In the genomic region with DNA sequence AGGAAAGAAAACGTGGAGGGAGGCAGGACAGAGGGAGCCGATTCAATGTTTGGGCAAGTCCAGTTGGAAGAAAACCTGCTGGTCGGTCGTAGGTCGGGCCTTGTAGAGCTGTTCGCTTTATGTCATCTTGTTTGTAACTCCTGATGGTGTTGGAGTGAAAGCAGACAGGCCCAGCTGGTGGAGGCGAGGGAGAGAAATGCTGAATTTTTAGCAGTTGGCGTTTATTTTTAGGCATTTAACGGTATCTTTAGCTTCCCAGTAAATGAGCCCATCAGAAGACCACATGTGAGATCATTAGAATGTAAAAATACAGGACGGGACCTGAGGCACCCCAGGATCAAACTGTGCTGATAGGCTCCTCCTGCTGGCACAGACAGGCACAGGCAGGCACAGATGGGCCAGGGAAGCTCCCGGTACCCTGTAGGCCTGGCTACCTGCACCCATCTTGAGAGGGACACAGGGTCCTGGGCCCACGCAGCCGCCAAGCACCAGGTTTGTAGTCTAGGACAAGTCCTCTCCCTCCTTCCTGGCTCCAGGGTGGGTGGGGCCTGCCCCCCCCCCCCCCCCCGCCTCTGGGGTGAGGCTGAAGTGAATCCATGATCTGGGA, we compare ENCODE assay signal across 17 mouse cellular contexts. TPM values are rescaled to one million over a fixed set of nuclear protein-coding genes. Genes with fewer than 3 reads are reported as not detected.
DNase-seq lines count a peak whose midpoint lies in the region; ATAC-seq and TF ChIP-seq lines count a peak whose summit lies in the region.
"Had no signal": no experiment of that assay in that cellular context is flagged by ENCODE, and none has a peak within 500 bp of the region (broad histone marks: within the 10 kb centered on the region; RNA-seq: fewer than 3 reads in every experiment).

No protein-coding gene starts in this region.

- DNase-seq in embryonic facial prominence, embryonic 11.5 days (ENCODE audit: low spot score), result no peak
- no peak for DNase-seq in embryonic facial prominence, embryonic 10.5 days (ENCODE audit: low spot score)
- peak; percentile 36 for DNase-seq in layer of hippocampus, adult 11-12 months (ENCODE audit: low spot score)
- DNase-seq in layer of hippocampus, postnatal 10 days (ENCODE audit: low spot score in 2 of 2), result no peak
- DNase-seq in midbrain, postnatal 0 days (ENCODE audit: low spot score), result no peak
- DNase-seq in midbrain, embryonic 14.5 days, result no peak
- DNase-seq in right cerebral cortex, postnatal 4 days, result peak; percentile 36
- no peak for DNase-seq in gastrocnemius, postnatal 36 days
- DNase-seq: cerebellum, adult 2 months; gastrocnemius, postnatal 10 days; heart, postnatal 4 days; kidney, adult 8-10 months; kidney, postnatal 4 days; lung, adult 18-20 months; thymus, postnatal 36 days had no signal

- WGBS in embryonic facial prominence, embryonic 11.5 days, result 67% methylated on average over 14 of the region's 14 CpGs
- 67% methylated on average over 14 of the region's 14 CpGs for WGBS in embryonic facial prominence, embryonic 10.5 days
- WGBS in midbrain, postnatal 0 days, result 71% methylated on average over 13 of the region's 14 CpGs
- 76% methylated on average over 13 of the region's 14 CpGs for WGBS in midbrain, embryonic 14.5 days

- 0 out of 2 replicates have a peak, but pooled peaks have one; percentile 34 for ATAC-seq in embryonic facial prominence, embryonic 11.5 days (replicated peaks; ENCODE audit: insufficient number of reproducible peaks, low FRiP score, low TSS enrichment, low read depth)
- ATAC-seq in midbrain, postnatal 0 days (ENCODE audit: low FRiP score), result no peak
- no peak for ATAC-seq in midbrain, embryonic 14.5 days (ENCODE audit: low FRiP score, low TSS enrichment)

- no peaks in the 10 kb centered on the region for H3K4me1 ChIP-seq in embryonic facial prominence, embryonic 11.5 days (ENCODE audit: control insufficient read depth, insufficient read depth, low read length)
- no peaks in the 10 kb centered on the region for H3K4me1 ChIP-seq in embryonic facial prominence, embryonic 10.5 days
- no peaks in the 10 kb centered on the region for H3K4me1 ChIP-seq in midbrain, postnatal 0 days (ENCODE audit: insufficient read depth, low read length)
- H3K4me1 ChIP-seq in midbrain, embryonic 14.5 days (ENCODE audit: control insufficient read depth, insufficient read depth, low read length), result no peaks in the 10 kb centered on the region
- H3K4me1 ChIP-seq: heart, embryonic 12.5 days had no signal

- H3K27ac ChIP-seq in embryonic facial prominence, embryonic 11.5 days (replicated peaks; ENCODE audit: low read depth, low read length), result no peak overlapping the region
- H3K27ac ChIP-seq in embryonic facial prominence, embryonic 10.5 days (replicated peaks), result no peak overlapping the region
- H3K27ac ChIP-seq in midbrain, postnatal 0 days (ENCODE audit: low read depth, low read length), result no peak overlapping the region
- H3K27ac ChIP-seq in midbrain, embryonic 14.5 days (replicated peaks; ENCODE audit: low read depth, low read length), result no peak overlapping the region

- intact Hi-C loops in gastrocnemius, postnatal 36 days (cut with DNase I), result no loop called here

- no peak overlapping the region for H3K4me3 ChIP-seq in embryonic facial prominence, embryonic 11.5 days (ENCODE audit: low read depth, low read length)
- no peak overlapping the region for H3K4me3 ChIP-seq in embryonic facial prominence, embryonic 10.5 days
- H3K4me3 ChIP-seq in midbrain, postnatal 0 days (ENCODE audit: low read depth, low read length), result no peak overlapping the region
- no peak overlapping the region for H3K4me3 ChIP-seq in midbrain, embryonic 14.5 days (replicated peaks; ENCODE audit: low read depth, low read length)
- H3K4me3 ChIP-seq: erythroblast, embryonic 14.5 days; heart, embryonic 12.5 days had no signal

- peak; percentile 12; the same call in 1 of the 2 replicates for TF ChIP-seq CTCF in midbrain, postnatal 0 days (IDR thresholded peaks at IDR 0.05)

- H3K9me3 ChIP-seq in embryonic facial prominence, embryonic 11.5 days (replicated peaks; ENCODE audit: control insufficient read depth, low read length), result no peaks in the 10 kb centered on the region
- 0 out of 2 replicates have a peak, but pooled peaks cover 3% of the 10 kb centered on the region for H3K9me3 ChIP-seq in embryonic facial prominence, embryonic 10.5 days
- no peaks in the 10 kb centered on the region for H3K9me3 ChIP-seq in midbrain, postnatal 0 days (ENCODE audit: low read length)
- H3K9me3 ChIP-seq in midbrain, embryonic 14.5 days (ENCODE audit: control insufficient read depth, low read length), result no peaks in the 10 kb centered on the region

- H3K4me2 ChIP-seq in embryonic facial prominence, embryonic 11.5 days (ENCODE audit: low read depth, low read length), result no peak overlapping the region
- H3K4me2 ChIP-seq in midbrain, postnatal 0 days (ENCODE audit: low read depth, low read length, poor library complexity, severe bottlenecking), result no peak overlapping the region
- no peak overlapping the region for H3K4me2 ChIP-seq in midbrain, embryonic 14.5 days (ENCODE audit: low read length)
- H3K4me2 ChIP-seq: heart, embryonic 12.5 days had no signal

- no peak overlapping the region for H3K9ac ChIP-seq in embryonic facial prominence, embryonic 11.5 days (replicated peaks; ENCODE audit: low read length)
- H3K9ac ChIP-seq in midbrain, postnatal 0 days (replicated peaks; ENCODE audit: low read length, poor library complexity, severe bottlenecking), result no peak overlapping the region
- H3K9ac ChIP-seq in midbrain, embryonic 14.5 days (replicated peaks; ENCODE audit: low read length), result no peak overlapping the region
- H3K9ac ChIP-seq: heart, embryonic 12.5 days had no signal

- no peaks in the 10 kb centered on the region for H3K36me3 ChIP-seq in embryonic facial prominence, embryonic 11.5 days (replicated peaks; ENCODE audit: control insufficient read depth, insufficient read depth, low read depth, low read length)
- no peaks in the 10 kb centered on the region for H3K36me3 ChIP-seq in embryonic facial prominence, embryonic 10.5 days (replicated peaks)
- no peaks in the 10 kb centered on the region for H3K36me3 ChIP-seq in midbrain, postnatal 0 days (ENCODE audit: insufficient read depth, low read length)
- no peaks in the 10 kb centered on the region for H3K36me3 ChIP-seq in midbrain, embryonic 14.5 days (ENCODE audit: control insufficient read depth, insufficient read depth, low read length)
- H3K36me3 ChIP-seq: heart, embryonic 12.5 days had no signal

- no peaks in the 10 kb centered on the region for H3K27me3 ChIP-seq in embryonic facial prominence, embryonic 11.5 days (ENCODE audit: control insufficient read depth, insufficient read depth, low read length)
- no peaks in the 10 kb centered on the region for H3K27me3 ChIP-seq in embryonic facial prominence, embryonic 10.5 days (replicated peaks; ENCODE audit: low read depth, poor library complexity, severe bottlenecking)
- no peaks in the 10 kb centered on the region for H3K27me3 ChIP-seq in midbrain, postnatal 0 days (ENCODE audit: insufficient read depth, low read length)
- H3K27me3 ChIP-seq in midbrain, embryonic 14.5 days (ENCODE audit: control insufficient read depth, insufficient read depth, low read length), result no peaks in the 10 kb centered on the region
- H3K27me3 ChIP-seq: heart, embryonic 12.5 days had no signal

RNA-seq across cellular contexts. Expression of a gene that starts 31.2 kb away (rescaled TPM):
- polyA plus RNA-seq in embryonic facial prominence, embryonic 11.5 days (2014; fragmentation: Nextera tagmentation; extraction: Ambion mirVana), result 14.6 and 17.2 TPM in 2 replicates
- 15.5 and 17.4 TPM in 2 replicates for polyA plus RNA-seq in embryonic facial prominence, embryonic 10.5 days (2016; fragmentation: Nextera tagmentation; extraction: Ambion mirVana)
- 10 to 100 TPM; 17.6 to 19.7 TPM for total RNA-seq in layer of hippocampus, postnatal 10 days (2021)
- total RNA-seq in midbrain, postnatal 0 days (2014; rRNA removed), result 44.0 and 44.2 TPM in 2 replicates
- polyA plus RNA-seq in midbrain, postnatal 0 days (2015; fragmentation: Nextera tagmentation; extraction: Ambion mirVana), result 30.3 and 35.2 TPM in 2 replicates
- 24.9 and 31.2 TPM in 2 replicates for polyA plus RNA-seq in midbrain, embryonic 14.5 days (2014; fragmentation: Nextera tagmentation; extraction: Ambion mirVana)
- total RNA-seq in gastrocnemius, postnatal 36 days (2021), result 10 to 100 TPM; 22.1 to 23.9 TPM
- polyA plus RNA-seq: erythroblast, embryonic 14.5 days had no signal

RNA-seq across cellular contexts. Expression of a gene that starts 44.5 kb away (rescaled TPM):
- 91.0 and 101 TPM in 2 replicates for polyA plus RNA-seq in embryonic facial prominence, embryonic 11.5 days (2014; fragmentation: Nextera tagmentation; extraction: Ambion mirVana)
- 130 and 134 TPM in 2 replicates for polyA plus RNA-seq in embryonic facial prominence, embryonic 10.5 days (2016; fragmentation: Nextera tagmentation; extraction: Ambion mirVana)
- total RNA-seq in layer of hippocampus, postnatal 10 days (2021), result 10 to 100 TPM in 1 of 2 experiments, 1 to 10 TPM in 1; 9.4 to 11.4 TPM
- total RNA-seq in midbrain, postnatal 0 days (2014; rRNA removed), result 9.5 and 11.4 TPM in 2 replicates
- 13.2 and 13.4 TPM in 2 replicates for polyA plus RNA-seq in midbrain, postnatal 0 days (2015; fragmentation: Nextera tagmentation; extraction: Ambion mirVana)
- 11.9 and 14.1 TPM in 2 replicates for polyA plus RNA-seq in midbrain, embryonic 14.5 days (2014; fragmentation: Nextera tagmentation; extraction: Ambion mirVana)
- 1 to 10 TPM in 1 of 2 experiments, under 1 TPM in 1; 0.49 to 1.5 TPM for total RNA-seq in gastrocnemius, postnatal 36 days (2021)

Comparison
In these comparisons a context has a peak if more than half of its experiments do, and no peak if none do; other contexts are left out.
1. DNase-seq: peak in layer of hippocampus, adult 11-12 months (single experiment) and right cerebral cortex, postnatal 4 days (single experiment); none in embryonic facial prominence, embryonic 11.5 days (single experiment), embryonic facial prominence, embryonic 10.5 days (single experiment), layer of hippocampus, postnatal 10 days (0 of 2), midbrain, postnatal 0 days (single experiment), midbrain, embryonic 14.5 days (single experiment) and gastrocnemius, postnatal 36 days (0 of 2).